Mouse (Mus musculus) cerebellum, adult 9-10 months (tissue): ENCODE measurements around the gene Wt1.
A peak's percentile ranks its signal among the peaks of the same experiment; 100 is the strongest.

Source experiments
- DNase-seq: peaks from one replicate; pipeline ENCODE4 v3.0.0; 2022

Wt1 gene

GRCm38 (mm10) chr2:105126279-105126678 lies at the start of gene Wt1:
Gene Wt1, plus strand, starts transcription at chr2:105126529.
- no peak for DNase-seq

GRCm38 (mm10) chr2:105077151-105077550 lies 49.2 kb upstream of the Wt1 start:
- no peak for DNase-seq

- DNase-seq: no peak
Observed at GRCm38 (mm10) chr2:105082256-105082790, 44.0 kb upstream of the Wt1 start.

- no peak for DNase-seq
Observed at GRCm38 (mm10) chr2:105084035-105084434, 42.3 kb upstream of the Wt1 start.

- no peak for DNase-seq
Observed at GRCm38 (mm10) chr2:105086081-105086480, 40.2 kb upstream of the Wt1 start.

GRCm38 (mm10) chr2:105088005-105088404 lies 38.3 kb upstream of the Wt1 start:
- no peak for DNase-seq

- no peak for DNase-seq
Observed at GRCm38 (mm10) chr2:105089083-105089482, 37.2 kb upstream of the Wt1 start.

GRCm38 (mm10) chr2:105089581-105090508 lies 36.5 kb upstream of the Wt1 start:
- no peak for DNase-seq

GRCm38 (mm10) chr2:105090991-105091390 lies 35.3 kb upstream of the Wt1 start:
- no peak for DNase-seq

GRCm38 (mm10) chr2:105091718-105092117 lies 34.6 kb upstream of the Wt1 start, which contains the start of gene Gm11060:
Gene Gm11060, plus strand, starts transcription at chr2:105092018.
- no peak for DNase-seq

GRCm38 (mm10) chr2:105097294-105097953 lies 28.9 kb upstream of the Wt1 start:
- no peak for DNase-seq

- DNase-seq: no peak
Observed at GRCm38 (mm10) chr2:105099410-105099809, 26.9 kb upstream of the Wt1 start.

GRCm38 (mm10) chr2:105100541-105100940 lies 25.8 kb upstream of the Wt1 start:
- no peak for DNase-seq

GRCm38 (mm10) chr2:105108703-105109158 lies 17.6 kb upstream of the Wt1 start:
- DNase-seq: peak; percentile 92

- DNase-seq: peak; percentile 22
Observed at GRCm38 (mm10) chr2:105114074-105114473, 12.3 kb upstream of the Wt1 start.

GRCm38 (mm10) chr2:105117669-105118068 lies 8.7 kb upstream of the Wt1 start:
- DNase-seq: no peak

- DNase-seq: no peak
Observed at GRCm38 (mm10) chr2:105122216-105122615, 4.1 kb upstream of the Wt1 start.

- DNase-seq: no peak
Observed at GRCm38 (mm10) chr2:105122886-105123285, 3.4 kb upstream of the Wt1 start.

- no peak for DNase-seq
Observed at GRCm38 (mm10) chr2:105123431-105123830, 2.9 kb upstream of the Wt1 start.

- DNase-seq: no peak
Observed at GRCm38 (mm10) chr2:105123881-105124280, 2.4 kb upstream of the Wt1 start.

GRCm38 (mm10) chr2:105124391-105124790 lies 1.9 kb upstream of the Wt1 start:
- no peak for DNase-seq

GRCm38 (mm10) chr2:105125205-105125604 lies 1.1 kb upstream of the Wt1 start:
- no peak for DNase-seq

- no peak for DNase-seq
Observed at GRCm38 (mm10) chr2:105125641-105126040, 688 bp upstream of the Wt1 start.
